Mouse (Mus musculus) Patski (cell line): ENCODE measurements at regions not wholly inside any gene's neighbourhood (a gene's known extent, or its start where the extent isn't known, plus 50 kb on each side); places are given as distances from the start of the nearest gene placed in this dataset.
A peak's percentile ranks its signal among the peaks of the same experiment; 100 is the strongest.

Source experiments
- ATAC-seq: fragments of 100-300 bp; one replicate; pipeline ENCODE4 v1.8.0; 2021
- CTCF ChIA-PET: fragments of 350-600 bp; sonication (Branson Sonifier 250); formaldehyde crosslinking; loops from one replicate; lab custom pipeline; 2022; ENCODE audit warnings: inconsistent platforms; lab: Charles Lee
- POLR2A ChIA-PET: fragments of 350-600 bp; sonication (Branson Sonifier 250); formaldehyde crosslinking; loops from one replicate; lab custom pipeline; 2022; ENCODE audit warnings: antibody characterized with exemption, inconsistent platforms; lab: Charles Lee
- DNase-seq: peaks from one replicate; pipeline ENCODE4 v3.0.0-alpha.2; 2011; ENCODE audit warnings: low read depth, low spot score
- H3K27me3 ChIP-seq: fragments of 371-371 bp; one replicate; pipeline ENCODE4 v1.5.1; 2021
- CTCF ChIP-seq: fragments of 100-300 bp; IDR thresholded peaks from one replicate; pipeline ENCODE4 v1.5.1; 2021
- in situ Hi-C: fragments of 300-500 bp; cut with MboI; formaldehyde crosslinking; loops from 3 replicates; pipeline ENCODE4 v1.11.1; 2018; ENCODE audit warnings: low pct_unique_long_range_greater_than_20kb, mixed read lengths

GRCm38 (mm10) chr8:128559004-128559662 is 126.3 kb upstream of the Itgb1 start:
- H3K27me3 ChIP-seq = no peaks in the 10 kb centered on the region
- no peak for TF ChIP-seq CTCF
- ChIA-PET POLR2A (no interaction called here), CTCF (interaction anchor here (4.1 kb wide), 1 partner anchor 9 kb away, joined by 28 read pairs; no protein-coding TSS in a partner anchor)
- ATAC-seq = peak; percentile 96
- peak; percentile 69 for DNase-seq
- in situ Hi-C loops = no loop called here

GRCm38 (mm10) chr8:128560418-128560817 is 125.0 kb upstream of the Itgb1 start:
- DNase-seq = no peak
- POLR2A ChIA-PET = no interaction called here
- TF ChIP-seq CTCF = no peak
- H3K27me3 ChIP-seq = no peaks in the 10 kb centered on the region
- ATAC-seq = no peak
- in situ Hi-C loops = no loop called here
- CTCF ChIA-PET = interaction anchor here (1.1 to 4.1 kb wide), 3 partner anchors 10 to 15 kb away, joined by 3 to 28 read pairs (median 7); no protein-coding TSS in a partner anchor

- no peaks in the 10 kb centered on the region for H3K27me3 ChIP-seq
- in situ Hi-C loops = no loop called here
- CTCF ChIA-PET = interaction anchor here (1.5 to 4.1 kb wide), 2 partner anchors 11 to 15 kb away, joined by 7 to 28 read pairs; no protein-coding TSS in a partner anchor
- DNase-seq (no peak), ATAC-seq (no peak)
- POLR2A ChIA-PET = no interaction called here
- no peak for TF ChIP-seq CTCF
Measured at GRCm38 (mm10) chr8:128561016-128561415, 124.4 kb upstream of the Itgb1 start.

DNA sequence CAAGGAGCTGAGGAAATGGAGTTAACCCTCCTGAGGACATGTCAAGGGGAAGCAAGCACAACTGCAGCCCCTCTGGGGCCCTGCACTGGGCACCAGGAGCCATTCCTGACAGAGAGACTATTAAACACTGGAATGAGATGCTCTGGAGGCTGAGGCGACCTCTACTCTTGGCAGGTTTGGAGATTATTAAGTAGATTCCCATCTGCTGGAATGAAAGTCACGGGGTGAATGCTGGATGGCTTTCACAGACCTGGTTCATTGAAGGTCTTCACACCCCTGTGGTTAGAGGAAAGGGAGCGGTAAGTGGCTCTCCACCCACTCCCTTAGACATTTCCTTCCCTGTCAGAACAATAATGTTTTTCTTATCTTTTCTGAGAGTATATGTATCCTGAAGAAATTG is 122.8 kb upstream of the Itgb1 start:
- no peak for TF ChIP-seq CTCF
- ATAC-seq (no peak), DNase-seq (no peak)
- CTCF ChIA-PET = interaction anchor here (2.5 to 4.1 kb wide), 2 partner anchors 12 to 16 kb away, joined by 6 to 28 read pairs; no protein-coding TSS in a partner anchor
- POLR2A ChIA-PET = no interaction called here
- in situ Hi-C loops = no loop called here
- no peaks in the 10 kb centered on the region for H3K27me3 ChIP-seq

GRCm38 (mm10) chr8:128563744-128564143 is 121.7 kb upstream of the Itgb1 start:
- ChIA-PET CTCF (interaction anchor here (2.0 to 2.5 kb wide), 2 partner anchors 13 to 17 kb away, joined by 6 to 9 read pairs; no protein-coding TSS in a partner anchor), POLR2A (no interaction called here)
- in situ Hi-C loops = no loop called here
- no peak for DNase-seq
- no peak for TF ChIP-seq CTCF
- H3K27me3 ChIP-seq = no peaks in the 10 kb centered on the region
- no peak for ATAC-seq

- ChIA-PET CTCF (interaction anchor here (1.3 to 2.5 kb wide), 3 partner anchors 10 to 22 kb away, joined by 4 to 8 read pairs (median 4); no protein-coding TSS in a partner anchor), POLR2A (interaction anchor here (0.9 kb wide), 1 partner anchor 8 kb away, joined by 3 read pairs; no protein-coding TSS in a partner anchor)
- no peaks in the 10 kb centered on the region for H3K27me3 ChIP-seq
- DNase-seq (no peak), ATAC-seq (no peak)
- TF ChIP-seq CTCF = no peak
- in situ Hi-C loops = no loop called here
Measured at GRCm38 (mm10) chr8:128572291-128572690, 113.2 kb upstream of the Itgb1 start.

DNA sequence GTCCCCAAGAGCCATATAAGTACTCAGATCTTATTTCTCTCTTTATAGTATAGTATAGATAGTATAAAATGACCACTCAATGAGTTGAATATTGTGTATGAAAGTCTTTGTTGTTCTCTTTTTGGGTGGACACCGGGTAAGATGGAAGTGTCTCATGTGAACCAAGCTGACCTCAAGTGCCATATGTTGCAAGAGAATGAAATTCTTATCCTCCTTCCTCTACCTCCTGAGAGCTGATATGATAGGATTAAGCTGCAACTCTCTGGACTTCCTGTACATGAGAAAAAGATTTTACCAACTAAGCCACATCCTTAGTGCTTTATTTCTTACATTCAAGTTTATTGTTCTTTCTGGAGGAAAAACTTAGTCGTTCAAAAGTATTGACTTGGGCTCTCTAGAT is 91.3 kb upstream of the Itgb1 start:
- in situ Hi-C loops = no loop called here
- no peak for TF ChIP-seq CTCF
- ATAC-seq = no peak
- peaks cover 6% of the 10 kb centered on the region for H3K27me3 ChIP-seq
- ChIA-PET CTCF (no interaction called here), POLR2A (no interaction called here)
- no peak for DNase-seq

DNA sequence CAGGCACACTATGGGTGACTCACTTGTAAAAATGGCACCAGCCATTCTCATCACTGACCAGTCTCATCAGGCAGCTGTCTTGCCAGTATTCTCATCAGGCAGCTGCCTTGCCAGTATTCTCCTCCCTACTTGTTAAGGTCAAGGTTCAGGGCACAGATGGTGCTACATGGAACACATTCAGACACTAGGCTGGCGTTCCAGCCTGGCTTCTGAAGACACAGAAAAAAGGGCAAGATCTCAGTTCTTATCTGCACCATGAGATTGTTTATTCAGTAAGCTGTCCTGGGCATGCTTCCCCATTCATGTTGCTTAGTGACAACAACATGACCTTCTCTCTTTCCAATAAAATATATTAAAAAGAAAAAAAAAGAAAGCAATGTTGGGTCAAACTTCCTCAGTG is 90.7 kb upstream of the Itgb1 start:
- no peak for TF ChIP-seq CTCF
- ATAC-seq (no peak), DNase-seq (no peak)
- ChIA-PET CTCF (interaction anchor here (1.1 to 1.3 kb wide), 2 partner anchors 8 to 43 kb away, joined by 4 read pairs; no protein-coding TSS in a partner anchor), POLR2A (interaction anchor here (0.6 kb wide), 1 partner anchor 45 kb away, joined by 3 read pairs; no protein-coding TSS in a partner anchor)
- peaks cover 8% of the 10 kb centered on the region for H3K27me3 ChIP-seq
- in situ Hi-C loops = no loop called here

DNA sequence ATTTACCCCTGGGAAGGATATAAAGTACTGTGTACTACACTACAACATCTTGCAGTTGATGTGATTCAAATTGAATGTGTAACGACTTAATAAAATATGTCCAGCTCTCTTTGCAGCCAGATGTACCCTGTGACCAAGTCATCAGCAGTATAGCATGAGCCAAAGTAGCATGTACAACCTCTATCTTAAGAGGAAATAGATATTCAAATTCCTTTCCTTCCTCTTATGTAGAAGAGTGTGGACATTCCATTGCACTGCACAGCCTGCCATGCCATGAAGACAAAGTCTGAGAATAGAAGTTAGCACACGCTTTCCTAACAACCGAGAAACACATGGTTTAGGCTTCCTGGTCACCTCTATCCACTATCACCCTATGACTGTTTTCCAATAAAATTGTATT is 79.9 kb upstream of the Itgb1 start:
- in situ Hi-C loops = no loop called here

DNA sequence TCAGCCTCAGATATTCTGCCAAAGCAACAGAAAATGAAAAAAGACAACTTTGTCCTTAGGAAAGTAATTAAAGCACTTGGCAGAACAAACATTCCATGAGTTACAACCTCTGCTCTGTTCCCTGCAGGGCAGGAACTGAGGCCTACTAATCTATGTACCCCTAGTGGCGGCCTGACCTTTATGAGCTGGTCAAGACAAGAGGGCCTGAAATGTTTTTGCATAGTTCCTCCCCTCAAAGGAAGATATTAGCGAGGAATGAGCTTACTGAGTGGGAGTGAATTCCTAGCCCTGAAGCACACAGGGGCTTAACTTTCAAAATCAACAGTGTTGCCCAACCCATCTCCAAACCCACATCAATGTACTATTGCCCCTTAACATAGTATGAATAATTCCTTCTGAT is 76.6 kb upstream of the Itgb1 start:
- TF ChIP-seq CTCF = no peak
- in situ Hi-C loops = no loop called here
- no peaks in the 10 kb centered on the region for H3K27me3 ChIP-seq
- ChIA-PET CTCF (interaction anchor here (1.1 kb wide), 1 partner anchor 11 kb away, joined by 3 read pairs; no protein-coding TSS in a partner anchor), POLR2A (interaction anchor here (0.5 kb wide), 1 partner anchor 30 kb away, joined by 3 read pairs; no protein-coding TSS in a partner anchor)
- ATAC-seq (no peak), DNase-seq (no peak)

More for the DNA sequence above, 79.9 kb upstream of the Itgb1 start:
- ATAC-seq (no peak), DNase-seq (no peak)
- ChIA-PET CTCF (no interaction called here), POLR2A (interaction anchor here (0.6 kb wide), 1 partner anchor 48 kb away, joined by 3 read pairs; no protein-coding TSS in a partner anchor)
- no peak for TF ChIP-seq CTCF
- peaks cover 14% of the 10 kb centered on the region for H3K27me3 ChIP-seq

- ATAC-seq = no peak
- ChIA-PET CTCF (interaction anchor here (1.0 kb wide), 1 partner anchor 10 kb away, joined by 3 read pairs; no protein-coding TSS in a partner anchor), POLR2A (no interaction called here)
- no peak for TF ChIP-seq CTCF
- no peak for DNase-seq
- in situ Hi-C loops = no loop called here
- peaks cover 11% of the 10 kb centered on the region for H3K27me3 ChIP-seq
Measured at GRCm38 (mm10) chr8:128612607-128613006, 72.8 kb upstream of the Itgb1 start.
